Mouse (Mus musculus) spleen, postnatal 0 days (tissue): ENCODE data around the gene Atp5f1. TPM values are rescaled to one million over a fixed set of nuclear protein-coding genes. Genes with fewer than 3 reads are reported as not detected.

Experiments
- polyA plus RNA-seq: library from polyadenylated mRNA; unstranded; fragments of >200 nt; fragmentation: Nextera tagmentation; extraction: Ambion mirVana; gene quantifications from 2 replicates; pipeline ENCODE4 v1.2.1, GENCODE M21; 2015

Gene Atp5f1
- 313 and 317 TPM in 2 replicates for polyA plus RNA-seq

GRCm38 (mm10) chr3:105959999-105960398 lies at the start of gene Atp5f1:
Gene Atp5f1 (minus strand): TSS chr3:105960099.

GRCm38 (mm10) chr3:105973411-105973810 lies 13.5 kb upstream of the Atp5f1 start, which contains the start of gene Ovgp1:
Gene Ovgp1 (plus strand): TSS chr3:105973711.

GRCm38 (mm10) chr3:105958974-105959580 lies 822 bp downstream of the Atp5f1 start, which contains the start of gene Wdr77:
Gene Wdr77 (plus strand): TSS chr3:105959369.

GRCm38 (mm10) chr3:105932240-105933071 lies 27.4 kb downstream of the Atp5f1 start, which contains the start of gene I830077J02Rik:
Gene I830077J02Rik (minus strand): TSS chr3:105932664.

Other genes starting within 250 kb of the Atp5f1 start
- 140 and 142 TPM in 2 replicates for gene Rap1a, start 158.8 kb downstream of the Atp5f1 start, polyA plus RNA-seq
- gene Adora3, start 89.2 kb downstream of the Atp5f1 start, polyA plus RNA-seq = 4.8 and 7.8 TPM in 2 replicates
- 0.45 and 0.67 TPM in 2 replicates for gene Tmigd3, start 89.2 kb downstream of the Atp5f1 start, polyA plus RNA-seq
- gene I830077J02Rik, start 27.4 kb downstream of the Atp5f1 start, polyA plus RNA-seq = 9.4 and 11.1 TPM in 2 replicates
- gene Wdr77, start 730 bp downstream of the Atp5f1 start, polyA plus RNA-seq = 44.3 and 54.8 TPM in 2 replicates
- gene Ovgp1, start 13.6 kb upstream of the Atp5f1 start, polyA plus RNA-seq = 1.8 and 2.1 TPM in 2 replicates
- not detected in 2 replicates for gene Pifo, start 54.5 kb upstream of the Atp5f1 start, polyA plus RNA-seq
- 0.51 and 0.66 TPM in 2 replicates for gene Chil5, start 72.7 kb upstream of the Atp5f1 start, polyA plus RNA-seq
- not detected in 2 replicates for gene Chia1, start 153.1 kb upstream of the Atp5f1 start, polyA plus RNA-seq
- gene Chil3, start 207.5 kb upstream of the Atp5f1 start, polyA plus RNA-seq = 51.0 and 68.1 TPM in 2 replicates